In the genomic region with DNA sequence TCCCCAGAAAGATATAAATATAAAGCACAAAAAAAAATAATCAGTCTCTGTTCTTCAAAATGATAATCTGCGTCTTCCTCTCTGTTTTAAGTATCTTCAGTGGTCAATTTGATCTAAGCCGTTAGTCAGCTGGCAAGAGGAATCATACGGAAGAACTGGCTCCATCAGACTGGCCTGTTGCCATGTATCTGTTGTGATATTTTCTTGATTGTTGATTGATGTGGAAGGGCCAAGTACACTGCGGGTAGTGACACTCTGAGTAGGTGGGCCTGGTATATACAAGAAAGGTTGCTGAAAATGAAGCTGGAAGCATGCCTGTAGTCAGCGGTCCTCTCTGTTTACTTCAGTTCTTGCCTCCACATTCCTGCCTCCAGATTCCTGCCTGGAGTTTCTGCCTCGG, we compare ENCODE assay signal across 20 mouse cellular contexts.
DNase-seq lines count a peak whose midpoint lies in the region; ATAC-seq and TF ChIP-seq lines count a peak whose summit lies in the region.
"Had no signal": no experiment of that assay in that cellular context is flagged by ENCODE, and none has a peak within 500 bp of the region (broad histone marks: within the 10 kb centered on the region; RNA-seq: fewer than 3 reads in every experiment).

No protein-coding gene starts in this region.

- 92% methylated on average over 6 of the region's 6 CpGs for WGBS in midbrain, embryonic 14.5 days
- 90% methylated on average over 6 of the region's 6 CpGs for WGBS in midbrain, embryonic 10.5 days
- WGBS in hindbrain, postnatal 0 days = 55% methylated on average over 6 of the region's 6 CpGs
- 82% methylated on average over 6 of the region's 6 CpGs for WGBS in liver, embryonic 11.5 days

- no peak overlapping the region for H3K4me2 ChIP-seq in midbrain, embryonic 14.5 days (ENCODE audit: low read length)
- no peak overlapping the region for H3K4me2 ChIP-seq in hindbrain, postnatal 0 days (ENCODE audit: low read depth, low read length)
- H3K4me2 ChIP-seq in liver, embryonic 11.5 days = no peak overlapping the region
- H3K4me2 ChIP-seq: intestine, embryonic 15.5 days; liver, embryonic 15.5 days; midbrain, embryonic 12.5 days had no signal

- no peak overlapping the region for H3K9ac ChIP-seq in midbrain, embryonic 14.5 days (replicated peaks; ENCODE audit: low read length)
- no peak overlapping the region for H3K9ac ChIP-seq in hindbrain, postnatal 0 days (replicated peaks; ENCODE audit: low read length)
- H3K9ac ChIP-seq in liver, embryonic 11.5 days (ENCODE audit: low read depth, low read length) = no peak overlapping the region
- H3K9ac ChIP-seq: intestine, embryonic 15.5 days; liver, embryonic 15.5 days; midbrain, embryonic 12.5 days had no signal

- H3K4me3 ChIP-seq in midbrain, embryonic 14.5 days (replicated peaks; ENCODE audit: low read depth, low read length) = no peak overlapping the region
- H3K4me3 ChIP-seq in midbrain, embryonic 10.5 days = no peak overlapping the region
- no peak overlapping the region for H3K4me3 ChIP-seq in hindbrain, postnatal 0 days (ENCODE audit: low read length)
- no peak overlapping the region for H3K4me3 ChIP-seq in liver, embryonic 11.5 days (ENCODE audit: low read depth, low read length)
- H3K4me3 ChIP-seq: gastrocnemius, adult 2 months; intestine, embryonic 15.5 days; liver, embryonic 15.5 days; midbrain, embryonic 12.5 days had no signal

- no peaks in the 10 kb centered on the region for H3K9me3 ChIP-seq in midbrain, embryonic 14.5 days (ENCODE audit: control insufficient read depth, low read length)
- H3K9me3 ChIP-seq in midbrain, embryonic 10.5 days (replicated peaks) = no peaks in the 10 kb centered on the region
- no peaks in the 10 kb centered on the region for H3K9me3 ChIP-seq in hindbrain, postnatal 0 days (ENCODE audit: low read length)
- no peaks in the 10 kb centered on the region for H3K9me3 ChIP-seq in liver, embryonic 11.5 days (ENCODE audit: control insufficient read depth, low read length)
- H3K9me3 ChIP-seq: intestine, embryonic 15.5 days; liver, embryonic 15.5 days; midbrain, embryonic 12.5 days had no signal

- TF ChIP-seq CTCF in hindbrain, postnatal 0 days (IDR thresholded peaks at IDR 0.05; ENCODE audit: low read depth) = no peak

- peak overlapping the region; percentile 46 for H3K27ac ChIP-seq in midbrain, embryonic 14.5 days (replicated peaks; ENCODE audit: low read depth, low read length)
- H3K27ac ChIP-seq in midbrain, embryonic 10.5 days (replicated peaks) = no peak overlapping the region
- peak overlapping the region; percentile 65 for H3K27ac ChIP-seq in hindbrain, postnatal 0 days
- H3K27ac ChIP-seq in liver, embryonic 11.5 days (ENCODE audit: low read depth, low read length) = no peak overlapping the region
- H3K27ac ChIP-seq: gastrocnemius, adult 2 months; intestine, embryonic 15.5 days; liver, embryonic 15.5 days; macrophage; midbrain, embryonic 12.5 days had no signal

- H3K36me3 ChIP-seq in midbrain, embryonic 14.5 days (ENCODE audit: control insufficient read depth, insufficient read depth, low read length) = no peaks in the 10 kb centered on the region
- H3K36me3 ChIP-seq in midbrain, embryonic 10.5 days = no peaks in the 10 kb centered on the region
- no peaks in the 10 kb centered on the region for H3K36me3 ChIP-seq in hindbrain, postnatal 0 days (ENCODE audit: insufficient read depth, low read length)
- no peaks in the 10 kb centered on the region for H3K36me3 ChIP-seq in liver, embryonic 11.5 days (ENCODE audit: control insufficient read depth, insufficient read depth, low read length)
- H3K36me3 ChIP-seq: G1E; intestine, embryonic 15.5 days; liver, embryonic 15.5 days; midbrain, embryonic 12.5 days had no signal

- H3K27me3 ChIP-seq in midbrain, embryonic 14.5 days (ENCODE audit: control insufficient read depth, insufficient read depth, low read length) = no peaks in the 10 kb centered on the region
- H3K27me3 ChIP-seq in midbrain, embryonic 10.5 days (ENCODE audit: low read depth, poor library complexity, severe bottlenecking) = no peaks in the 10 kb centered on the region
- H3K27me3 ChIP-seq in hindbrain, postnatal 0 days (ENCODE audit: insufficient read depth, low read length) = no peaks in the 10 kb centered on the region
- no peaks in the 10 kb centered on the region for H3K27me3 ChIP-seq in liver, embryonic 11.5 days (replicated peaks; ENCODE audit: control insufficient read depth, insufficient read depth, low read length)
- H3K27me3 ChIP-seq: intestine, embryonic 15.5 days; liver, embryonic 15.5 days; midbrain, embryonic 12.5 days had no signal

- 0 out of 2 replicates have a peak, but pooled peaks cover 3% of the 10 kb centered on the region for H3K4me1 ChIP-seq in midbrain, embryonic 14.5 days (ENCODE audit: control insufficient read depth, insufficient read depth, low read length)
- H3K4me1 ChIP-seq in midbrain, embryonic 10.5 days = no peaks in the 10 kb centered on the region
- H3K4me1 ChIP-seq in hindbrain, postnatal 0 days (ENCODE audit: insufficient read depth, low read length) = 0 out of 2 replicates have a peak, but pooled peaks cover 5% of the 10 kb centered on the region
- H3K4me1 ChIP-seq in liver, embryonic 11.5 days (replicated peaks; ENCODE audit: control insufficient read depth, insufficient read depth, low read length) = no peaks in the 10 kb centered on the region
- H3K4me1 ChIP-seq: intestine, embryonic 15.5 days; liver, embryonic 15.5 days had no signal

- no peak for ATAC-seq in midbrain, embryonic 14.5 days (ENCODE audit: low FRiP score, low TSS enrichment)
- ATAC-seq in hindbrain, postnatal 0 days = peak; percentile 56
- ATAC-seq in liver, embryonic 11.5 days (replicated peaks; ENCODE audit: low FRiP score) = no peak
- ATAC-seq: activated CD4-positive, CD25-positive, alpha-beta regulatory T cell, adult 4 months; intestine, embryonic 15.5 days had no signal

- DNase-seq in cerebellum, adult 9-11 months = peak; percentile 27
- no peak for DNase-seq in cerebellum, postnatal 36 days
- peak; percentile 8 for DNase-seq in heart, adult 11 months
- DNase-seq in heart, adult 8-10 months (ENCODE audit: low spot score) = no peak
- DNase-seq in midbrain, embryonic 14.5 days = no peak
- no peak for DNase-seq in midbrain, embryonic 10.5 days (ENCODE audit: low spot score)
- DNase-seq in hindbrain, postnatal 0 days (ENCODE audit: low spot score) = peak; percentile 75
- DNase-seq in liver, embryonic 11.5 days (ENCODE audit: low spot score) = no peak
- DNase-seq: adrenal gland, postnatal 10 days; gastrocnemius, adult 2 months; heart, adult 18-20 months; heart, postnatal 36 days; kidney, postnatal 36 days; thymus, postnatal 25 days had no signal

Comparison
In these comparisons a context has a peak if more than half of its experiments do, and no peak if none do; other contexts are left out.
1. DNase-seq: peak in cerebellum, adult 9-11 months (single experiment), heart, adult 11 months (single experiment) and hindbrain, postnatal 0 days (single experiment); none in cerebellum, postnatal 36 days (0 of 2), heart, adult 8-10 months (single experiment), midbrain, embryonic 14.5 days (single experiment), midbrain, embryonic 10.5 days (single experiment) and liver, embryonic 11.5 days (single experiment).
2. H3K27ac ChIP-seq: peak in midbrain, embryonic 14.5 days (single experiment) and hindbrain, postnatal 0 days (single experiment); none in midbrain, embryonic 10.5 days (single experiment) and liver, embryonic 11.5 days (single experiment).